Mouse (Mus musculus): Measurements from ENCODE around the gene Fermt3. TPM values are rescaled to one million over a fixed set of nuclear protein-coding genes. Genes with fewer than 3 reads are reported as not detected.

The Fermt3 gene
- polyA plus RNA-seq, 1 experiment = 41.6 TPM

DNA sequence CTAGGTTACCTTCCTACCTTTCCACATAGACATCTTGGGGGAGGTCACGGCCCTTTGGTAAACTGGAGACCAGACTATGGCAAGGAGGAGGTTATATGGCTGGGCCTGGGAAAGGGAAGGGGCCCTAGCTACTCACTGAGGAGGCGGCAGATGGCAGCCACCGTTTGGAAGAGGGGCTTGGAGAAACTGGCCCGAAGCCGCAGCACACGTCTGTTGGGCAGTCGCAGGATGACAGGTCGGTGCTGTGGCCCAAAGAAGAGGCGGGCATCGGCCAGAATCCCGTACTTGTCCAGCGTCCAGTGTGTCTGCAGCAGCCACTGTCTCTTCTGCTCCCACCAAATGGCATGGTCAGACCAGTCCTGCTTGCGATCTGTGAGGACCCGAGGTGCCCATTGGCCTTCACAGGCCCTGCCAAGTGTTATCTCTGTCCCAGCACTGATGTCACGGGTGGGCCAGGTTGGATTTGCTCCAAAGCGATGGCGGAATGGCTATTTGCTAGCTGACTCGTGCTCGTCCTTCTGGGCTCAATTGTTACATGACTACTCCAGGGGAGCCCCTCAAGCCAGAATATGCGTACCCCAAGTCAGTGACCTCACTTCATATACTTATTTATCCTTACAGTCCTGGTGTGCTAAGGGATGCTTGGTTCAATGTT, 4.7 kb downstream of the Fermt3 start:
- TF ChIP-seq POLR2A (IDR thresholded peaks at IDR 0.05; ENCODE audit: borderline replicate concordance, extremely low read depth, low read depth, low read length) (no peak), CTCF (IDR thresholded peaks at IDR 0.05; ENCODE audit: insufficient read depth, low read length) (no peak)
- no peak for DNase-seq
- WGBS = 89% methylated on average over 20 of the region's 20 CpGs

GRCm38 (mm10) chr19:7013984-7014383, 5.3 kb downstream of the Fermt3 start:
- Histone ChIP-seq H3K4me3 (replicated peaks; ENCODE audit: extremely low read depth, low read depth, low read length) (no peak overlapping the region), H3K4me1 (ENCODE audit: control insufficient read depth, insufficient read depth, low read length) (no peaks in the 10 kb centered on the region)
- DNase-seq = no peak
- 86% methylated on average over 9 of the region's 9 CpGs for WGBS
- TF ChIP-seq CTCF (IDR thresholded peaks at IDR 0.05; ENCODE audit: insufficient read depth, low read length) (no peak), POLR2A (IDR thresholded peaks at IDR 0.05; ENCODE audit: borderline replicate concordance, extremely low read depth, low read depth, low read length) (no peak)

More for the DNA sequence above, 4.7 kb downstream of the Fermt3 start:
- no peak overlapping the region for H3K4me3 ChIP-seq (replicated peaks; ENCODE audit: extremely low read depth, low read depth, low read length)
- H3K4me1 ChIP-seq (ENCODE audit: control insufficient read depth, insufficient read depth, low read length) = no peaks in the 10 kb centered on the region

DNA sequence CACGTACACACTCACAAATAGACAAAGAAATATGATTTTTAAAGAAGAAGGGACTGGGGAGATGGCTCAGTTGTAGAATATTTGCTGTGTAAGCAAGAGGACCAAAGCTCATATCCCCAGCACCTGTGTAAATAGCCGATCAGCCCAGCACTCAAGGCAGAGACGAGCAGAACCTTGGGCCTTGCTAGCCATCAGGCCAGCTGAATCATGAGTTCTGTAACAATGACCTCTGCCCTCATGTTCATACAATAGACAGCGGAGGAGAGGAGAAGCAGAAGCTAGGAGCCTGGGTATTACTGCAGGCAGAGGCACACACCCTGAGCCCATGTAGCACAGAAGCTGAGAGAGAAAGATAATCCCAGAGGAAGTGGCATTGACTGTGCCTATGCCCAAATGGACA, 6.8 kb downstream of the Fermt3 start:
- TF ChIP-seq CTCF (IDR thresholded peaks at IDR 0.05; ENCODE audit: insufficient read depth, low read length) (no peak), POLR2A (IDR thresholded peaks at IDR 0.05; ENCODE audit: borderline replicate concordance, extremely low read depth, low read depth, low read length) (no peak)
- no peak overlapping the region for H3K4me3 ChIP-seq (replicated peaks; ENCODE audit: extremely low read depth, low read depth, low read length)
- DNase-seq = no peak
- WGBS = 73% methylated on average over 4 of the region's 4 CpGs
- no peaks in the 10 kb centered on the region for H3K4me1 ChIP-seq (ENCODE audit: control insufficient read depth, insufficient read depth, low read length)

DNA sequence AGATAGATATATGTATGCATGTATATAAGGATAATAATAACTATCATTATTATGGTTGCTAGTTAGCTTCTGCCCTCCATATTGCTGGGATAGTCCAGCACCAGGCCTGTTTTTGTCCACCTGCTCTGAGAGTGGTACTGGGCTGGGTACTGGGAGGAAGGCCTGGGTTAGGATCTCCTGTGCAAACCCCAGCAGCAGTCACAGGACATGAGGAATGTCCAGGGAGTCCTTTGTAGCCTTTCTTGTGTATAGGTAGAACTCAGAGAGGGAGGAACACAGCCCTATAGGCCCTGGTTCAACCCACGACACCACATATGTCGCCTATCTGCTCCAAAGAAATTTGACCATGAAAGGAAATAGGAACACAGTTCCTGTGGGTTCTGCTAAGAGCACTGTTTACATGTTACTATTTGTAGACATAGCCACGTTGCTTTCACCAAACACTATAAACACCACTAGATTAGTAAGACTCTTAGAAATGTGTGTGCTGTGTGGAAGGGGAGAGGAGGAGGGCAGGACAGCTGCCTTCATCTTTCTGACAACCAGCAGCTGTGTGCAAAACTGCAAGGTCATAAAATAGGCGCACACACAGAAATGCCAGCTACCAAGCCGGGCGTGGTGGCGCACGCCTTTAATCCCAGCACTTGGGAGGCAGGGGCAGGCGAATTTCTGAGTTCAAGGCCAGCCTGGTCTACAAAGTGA, 12.2 kb downstream of the Fermt3 start:
- no peak for DNase-seq
- TF ChIP-seq CTCF (IDR thresholded peaks at IDR 0.05; ENCODE audit: insufficient read depth, low read length) = no peak
- TF ChIP-seq POLR2A (IDR thresholded peaks at IDR 0.05; ENCODE audit: borderline replicate concordance, extremely low read depth, low read depth, low read length) = no peak
- Histone ChIP-seq H3K4me1 (ENCODE audit: control insufficient read depth, insufficient read depth, low read length) (no peaks in the 10 kb centered on the region), H3K4me3 (replicated peaks; ENCODE audit: extremely low read depth, low read depth, low read length) (no peak overlapping the region)
- WGBS = 54% methylated on average over 9 of the region's 9 CpGs

DNA sequence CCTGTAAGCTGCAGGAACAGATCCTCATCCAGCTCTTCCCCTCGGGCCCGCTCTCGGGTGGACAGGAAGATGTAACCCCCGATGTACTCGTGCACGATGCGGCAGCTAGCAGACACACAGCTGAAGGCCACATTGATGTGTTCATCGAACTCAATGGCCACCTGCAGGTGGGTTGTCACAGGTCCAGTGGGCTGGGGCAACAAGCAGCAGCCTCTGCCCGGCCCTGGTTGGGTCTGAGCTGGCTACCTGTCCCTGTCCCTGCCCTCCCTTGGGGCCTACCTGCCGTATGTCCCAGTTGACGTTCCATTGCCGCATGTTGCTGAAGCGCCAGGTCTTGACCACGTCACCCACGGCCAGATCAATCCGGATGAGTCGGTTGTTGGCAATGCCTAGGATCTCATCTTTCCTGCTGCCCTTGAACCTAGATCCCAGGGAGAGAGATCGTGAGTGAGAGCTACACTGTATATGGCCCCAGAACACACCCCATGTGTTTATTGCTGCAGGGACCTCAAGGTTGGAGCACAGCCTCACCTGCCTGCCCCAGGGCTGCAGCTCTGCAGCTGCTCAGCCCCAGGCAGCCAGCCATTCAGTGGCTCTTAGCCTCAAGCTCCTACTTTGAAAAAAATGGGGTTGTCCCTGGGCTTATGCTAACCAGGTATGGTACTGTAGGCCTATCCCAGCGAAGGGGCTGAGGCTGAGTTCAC, 19.8 kb downstream of the Fermt3 start:
- no peak for DNase-seq
- TF ChIP-seq POLR2A (IDR thresholded peaks at IDR 0.05; ENCODE audit: borderline replicate concordance, extremely low read depth, low read depth, low read length) = no peak
- TF ChIP-seq CTCF (IDR thresholded peaks at IDR 0.05; ENCODE audit: insufficient read depth, low read length) = no peak

DNA sequence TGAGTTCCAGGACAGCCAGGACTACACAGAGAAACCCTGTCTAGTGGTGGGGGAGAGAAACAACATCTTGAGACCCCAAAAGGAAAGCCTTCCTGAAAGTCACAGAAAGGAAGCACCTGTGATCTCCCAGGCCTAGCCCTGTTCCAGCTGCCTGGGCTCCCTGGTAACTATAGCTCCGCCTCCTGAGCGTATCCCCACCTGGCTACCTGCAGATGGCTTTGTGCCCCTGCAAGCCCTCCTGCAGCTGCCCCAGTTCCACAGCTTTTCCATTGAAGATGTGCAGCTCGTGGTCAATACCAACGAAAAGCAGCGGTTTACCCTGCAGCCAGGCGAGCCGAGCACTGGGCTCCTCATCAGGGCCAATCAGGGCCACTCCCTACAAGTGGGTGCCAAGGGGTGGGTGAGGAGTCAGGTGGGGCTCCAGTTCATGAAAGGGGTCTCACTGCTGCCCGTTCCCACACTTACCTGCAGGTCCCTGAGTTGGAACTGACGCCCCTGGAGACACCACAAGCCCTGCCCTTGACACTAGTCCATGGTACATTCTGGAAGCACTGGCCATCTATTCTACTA, 21.5 kb downstream of the Fermt3 start:
- H3K4me1 ChIP-seq (ENCODE audit: control insufficient read depth, insufficient read depth, low read length) = peaks cover 15% of the 10 kb centered on the region
- WGBS = 86% methylated on average over 9 of the region's 9 CpGs
- H3K4me3 ChIP-seq (replicated peaks; ENCODE audit: extremely low read depth, low read depth, low read length) = no peak overlapping the region
- DNase-seq = no peak
- TF ChIP-seq POLR2A (IDR thresholded peaks at IDR 0.05; ENCODE audit: borderline replicate concordance, extremely low read depth, low read depth, low read length) (no peak), CTCF (IDR thresholded peaks at IDR 0.05; ENCODE audit: insufficient read depth, low read length) (no peak)

More for the DNA sequence above, 19.8 kb downstream of the Fermt3 start:
- H3K4me1 ChIP-seq (ENCODE audit: control insufficient read depth, insufficient read depth, low read length) = peaks cover 12% of the 10 kb centered on the region
- no peak overlapping the region for H3K4me3 ChIP-seq (replicated peaks; ENCODE audit: extremely low read depth, low read depth, low read length)
- WGBS = 91% methylated on average over 19 of the region's 19 CpGs

DNA sequence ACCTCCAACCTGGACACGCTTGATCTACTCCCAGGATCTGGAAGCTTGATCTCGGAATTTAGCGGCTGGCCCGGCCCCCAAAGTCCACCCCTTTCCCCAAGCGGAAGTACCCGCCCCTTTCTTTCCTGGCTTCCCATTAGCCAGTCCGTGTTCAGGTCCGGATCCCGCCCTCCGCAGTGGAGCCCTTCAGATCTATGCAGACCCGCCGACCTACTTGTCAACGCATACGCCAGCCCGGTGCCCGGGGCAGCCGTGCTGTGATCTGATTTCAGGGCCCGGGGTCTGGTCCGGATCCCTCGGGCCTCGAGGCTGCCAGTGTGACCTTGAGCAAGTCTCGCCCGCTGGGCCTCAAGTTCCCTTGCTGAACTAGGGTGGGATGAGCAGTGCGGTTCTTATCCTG, 23.3 kb downstream of the Fermt3 start, which contains the start of the genes Nudt22 and Trpt1:
TSS of gene Nudt22 (minus strand) at position 112 of the 400 bp plus-strand sequence.
TSS of gene Trpt1 (plus strand) at position 126 of the 400 bp plus-strand sequence.
- TF ChIP-seq POLR2A (IDR thresholded peaks at IDR 0.05; ENCODE audit: borderline replicate concordance, extremely low read depth, low read depth, low read length) = peak; percentile 85; the same call in 1 of the 2 replicates
- no peak for TF ChIP-seq CTCF (IDR thresholded peaks at IDR 0.05; ENCODE audit: insufficient read depth, low read length)
- DNase-seq = peak; percentile 86
- under 1% methylated on average over 24 of the region's 24 CpGs for WGBS
- Histone ChIP-seq H3K4me1 (ENCODE audit: control insufficient read depth, insufficient read depth, low read length) (peaks cover 19% of the 10 kb centered on the region), H3K4me3 (replicated peaks; ENCODE audit: extremely low read depth, low read depth, low read length) (peak within 1 kb of the TSS; percentile 62)

DNA sequence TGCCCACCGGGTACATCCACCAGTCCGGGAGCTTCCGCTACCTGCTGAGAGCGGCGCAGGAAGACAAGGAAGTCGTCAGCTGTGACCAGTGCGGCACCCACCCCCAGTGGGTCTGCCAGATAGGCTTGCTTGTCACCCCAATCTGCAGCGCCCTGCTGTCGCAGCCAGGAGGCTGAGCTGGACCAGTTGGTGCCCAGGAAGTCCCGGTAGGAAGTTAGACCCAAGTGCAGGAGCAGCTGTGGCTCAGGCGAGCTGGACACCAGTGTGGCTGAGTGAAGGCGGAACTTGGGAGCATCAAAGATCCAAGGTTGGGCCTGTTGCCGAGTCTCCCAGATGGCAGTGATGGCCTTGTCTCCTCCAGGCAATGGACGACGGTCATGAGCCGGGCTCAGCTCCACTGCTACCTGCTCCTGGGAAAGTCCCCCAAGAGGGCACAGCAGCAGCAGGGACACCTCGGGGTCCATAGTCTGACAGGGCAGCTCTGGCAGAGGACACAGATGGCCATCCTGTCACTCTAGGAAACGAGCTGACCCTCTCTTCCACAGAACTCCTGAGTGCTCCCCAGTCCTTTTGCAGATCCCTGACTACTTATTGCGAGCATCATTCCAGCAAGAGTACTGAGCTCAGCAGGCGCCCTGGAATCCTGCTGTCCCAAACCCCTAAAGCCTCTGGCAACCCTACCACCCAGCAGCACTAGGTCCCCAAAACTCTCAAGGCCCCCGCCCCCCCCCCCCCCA, 23.8 kb downstream of the Fermt3 start:
- no peak for DNase-seq
- peak overlapping the region; percentile 42 for H3K4me3 ChIP-seq (replicated peaks; ENCODE audit: extremely low read depth, low read depth, low read length)
- peaks cover 19% of the 10 kb centered on the region for H3K4me1 ChIP-seq (ENCODE audit: control insufficient read depth, insufficient read depth, low read length)
- no peak for TF ChIP-seq POLR2A (IDR thresholded peaks at IDR 0.05; ENCODE audit: borderline replicate concordance, extremely low read depth, low read depth, low read length)
- TF ChIP-seq CTCF (IDR thresholded peaks at IDR 0.05; ENCODE audit: insufficient read depth, low read length) = no peak
- WGBS = 39% methylated on average over 21 of the region's 21 CpGs
